Mouse (Mus musculus): Measurements from ENCODE around the gene Ankrd33.

Ankrd33 gene

DNA sequence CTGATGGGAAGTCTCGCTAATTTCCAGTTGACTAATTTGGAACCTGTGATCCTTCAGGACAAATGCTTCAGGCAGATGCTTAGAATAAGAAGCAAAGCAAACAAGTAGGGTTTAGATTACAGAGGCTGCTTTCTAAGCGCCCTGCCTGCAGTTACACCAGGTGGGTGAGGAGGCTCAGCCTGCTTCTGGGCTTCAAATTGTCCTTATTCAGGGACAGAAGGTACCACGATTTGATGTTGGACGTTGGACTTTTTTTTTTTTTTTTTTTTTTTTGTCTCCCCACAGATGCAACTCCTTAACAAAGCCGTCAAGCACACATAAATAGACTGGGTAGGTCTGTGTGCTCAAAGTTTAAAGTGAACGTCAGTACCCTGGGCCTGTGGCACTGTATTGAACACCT, 33.0 kb downstream of the Ankrd33 start:
- no peak for DNase-seq

GRCm38 (mm10) chr15:101151409-101152261, 36.1 kb downstream of the Ankrd33 start:
- DNase-seq = no peak

GRCm38 (mm10) chr15:101154700-101155616, 39.4 kb downstream of the Ankrd33 start:
- DNase-seq = no peak

GRCm38 (mm10) chr15:101160128-101160527, 44.6 kb downstream of the Ankrd33 start:
- DNase-seq = no peak

GRCm38 (mm10) chr15:101160591-101160990, 45.0 kb downstream of the Ankrd33 start:
- peak; percentile 57 for DNase-seq

- no peak for DNase-seq
Measured at GRCm38 (mm10) chr15:101161534-101161933, 46.0 kb downstream of the Ankrd33 start.

GRCm38 (mm10) chr15:101163056-101163458, 47.5 kb downstream of the Ankrd33 start:
- no peak for DNase-seq

GRCm38 (mm10) chr15:101163854-101164253, 48.3 kb downstream of the Ankrd33 start:
- DNase-seq = no peak

- no peak for DNase-seq
Measured at GRCm38 (mm10) chr15:101164291-101164690, 48.7 kb downstream of the Ankrd33 start.

GRCm38 (mm10) chr15:101165658-101166437, 50.3 kb downstream of the Ankrd33 start:
- no peak for DNase-seq

- DNase-seq = no peak
Measured at GRCm38 (mm10) chr15:101167553-101167952, 52.0 kb downstream of the Ankrd33 start.
